In the genomic region with DNA sequence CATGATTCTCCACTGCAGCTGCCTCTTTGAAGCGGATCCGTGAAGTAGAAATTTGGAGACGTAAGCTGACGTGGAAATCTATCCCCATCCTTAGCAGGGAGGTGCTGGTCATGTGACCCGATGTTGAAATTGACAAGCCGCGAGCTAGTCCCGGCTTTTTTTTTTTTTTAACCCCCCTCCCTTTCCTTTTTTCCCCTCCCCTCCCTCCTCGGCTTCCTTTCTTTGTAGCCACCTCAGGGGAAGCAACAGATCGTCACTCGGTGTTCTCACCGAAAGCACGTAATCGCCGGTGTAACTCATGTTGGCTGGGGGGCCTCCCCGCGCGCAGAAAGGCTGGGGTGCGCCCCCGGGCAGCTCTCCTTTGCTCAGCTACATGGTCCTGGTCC, we compare ENCODE assay signal across 12 mouse cellular contexts. TPM values are rescaled to one million over a fixed set of nuclear protein-coding genes. Genes with fewer than 3 reads are reported as not detected.
A peak's percentile ranks its signal among the peaks of the same experiment; 100 is the strongest.
DNase-seq lines count a peak whose midpoint lies in the region; ATAC-seq and TF ChIP-seq lines count a peak whose summit lies in the region.
"Had no signal": no experiment of that assay in that cellular context is flagged by ENCODE, and none has a peak within 500 bp of the region (broad histone marks: within the 10 kb centered on the region; RNA-seq: fewer than 3 reads in every experiment).

A gene (minus strand): TSS at position 54 of the 386 bp plus-strand sequence.

- H3K36me3 ChIP-seq in heart, postnatal 0 days (replicated peaks; ENCODE audit: control insufficient read depth, insufficient read depth, low read length) = no peaks in the 10 kb centered on the region
- H3K36me3 ChIP-seq in ES-Bruce4 (ENCODE audit: control insufficient read depth, insufficient read depth, low read length, poor library complexity, severe bottlenecking) = no peaks in the 10 kb centered on the region
- no peaks in the 10 kb centered on the region for H3K36me3 ChIP-seq in limb, embryonic 15.5 days
- H3K36me3 ChIP-seq: midbrain, embryonic 12.5 days had no signal

- intact Hi-C loops in left cerebral cortex, postnatal 25 days (cut with DNase I) = no loop called here

- TF ChIP-seq EP300 in heart, postnatal 0 days (IDR thresholded peaks at IDR 0.05; ENCODE audit: low read depth) = no peak
- TF ChIP-seq EP300 in ES-Bruce4 (IDR thresholded peaks at IDR 0.05; ENCODE audit: insufficient read depth, low read depth, low read length) = no peak

- no peak for TF ChIP-seq CTCF in heart, postnatal 0 days (IDR thresholded peaks at IDR 0.05; ENCODE audit: low read depth)
- TF ChIP-seq CTCF in ES-Bruce4 (IDR thresholded peaks at IDR 0.05; ENCODE audit: low read depth, low read length) = no peak

- peak within 1 kb of the TSS; percentile 12 for H3K4me3 ChIP-seq in heart, postnatal 0 days (ENCODE audit: low read depth, low read length)
- peak within 1 kb of the TSS; percentile 6 for H3K4me3 ChIP-seq in ES-Bruce4 (ENCODE audit: low read depth, low read length)
- peak within 1 kb of the TSS; percentile 64 for H3K4me3 ChIP-seq in limb, embryonic 15.5 days
- H3K4me3 ChIP-seq: midbrain, embryonic 12.5 days had no signal

- no peak within 1 kb of the TSS for H3K9ac ChIP-seq in heart, postnatal 0 days (replicated peaks; ENCODE audit: low read depth, low read length)
- H3K9ac ChIP-seq in ES-Bruce4 (ENCODE audit: low read depth, poor library complexity, severe bottlenecking) = peak within 1 kb of the TSS; percentile 39; the same call in 1 of the 2 replicates
- H3K9ac ChIP-seq in limb, embryonic 15.5 days = peak within 1 kb of the TSS; percentile 89
- H3K9ac ChIP-seq: midbrain, embryonic 12.5 days had no signal

- no peaks in the 10 kb centered on the region for H3K4me1 ChIP-seq in heart, postnatal 0 days (ENCODE audit: control insufficient read depth, insufficient read depth)
- H3K4me1 ChIP-seq in ES-Bruce4 (ENCODE audit: control insufficient read depth, insufficient read depth, low read length) = no peaks in the 10 kb centered on the region
- peaks cover 35% of the 10 kb centered on the region for H3K4me1 ChIP-seq in limb, embryonic 15.5 days

- peaks cover 99% of the 10 kb centered on the region for H3K27me3 ChIP-seq in heart, postnatal 0 days (ENCODE audit: control insufficient read depth, insufficient read depth, low read length)
- H3K27me3 ChIP-seq in ES-Bruce4 (ENCODE audit: control insufficient read depth, insufficient read depth, low read length, poor library complexity, severe bottlenecking) = peaks cover 64% of the 10 kb centered on the region
- H3K27me3 ChIP-seq in limb, embryonic 15.5 days = peaks cover 20% of the 10 kb centered on the region; the same call in 1 of the 2 replicates

- DNase-seq in heart, postnatal 0 days (ENCODE audit: low spot score) = no peak
- no peak for DNase-seq in heart, adult 11 months
- no peak for DNase-seq in left cerebral cortex, postnatal 25 days (ENCODE audit: low spot score in 2 of 2)
- DNase-seq in embryo, embryonic 11 days = no peak
- DNase-seq: right cerebral cortex, adult 18-20 months; thymus, postnatal 36 days had no signal

- no peak for ATAC-seq in heart, postnatal 0 days (ENCODE audit: insufficient read depth, low read depth)
- ATAC-seq in inflammation-experienced regulatory T-cells, adult 6 months = peak; percentile 30
- peak; percentile 70 for ATAC-seq in limb, embryonic 15.5 days (ENCODE audit: insufficient number of reproducible peaks, low FRiP score, low TSS enrichment, low read depth)
- ATAC-seq in frontal cortex, adult (ENCODE audit: low TSS enrichment) = no peak

- no peaks in the 10 kb centered on the region for H3K9me3 ChIP-seq in heart, postnatal 0 days (replicated peaks; ENCODE audit: control insufficient read depth, low read length)
- no peaks in the 10 kb centered on the region for H3K9me3 ChIP-seq in ES-Bruce4 (replicated peaks; ENCODE audit: control insufficient read depth, insufficient read depth, low read length, poor library complexity, severe bottlenecking)
- H3K9me3 ChIP-seq in limb, embryonic 15.5 days = no peaks in the 10 kb centered on the region
- H3K9me3 ChIP-seq: midbrain, embryonic 12.5 days had no signal

- H3K27ac ChIP-seq in heart, postnatal 0 days (ENCODE audit: low read depth) = no peak within 1 kb of the TSS
- no peak within 1 kb of the TSS for H3K27ac ChIP-seq in ES-Bruce4 (ENCODE audit: insufficient read depth, low read length)
- H3K27ac ChIP-seq in limb, embryonic 15.5 days = peak within 1 kb of the TSS; percentile 96
- H3K27ac ChIP-seq: midbrain, embryonic 12.5 days had no signal

- WGBS in heart, postnatal 0 days = 4% methylated on average over 20 of the region's 20 CpGs
- WGBS in limb, embryonic 15.5 days = under 1% methylated on average over 20 of the region's 20 CpGs

- H3K4me2 ChIP-seq in heart, postnatal 0 days (ENCODE audit: low read depth, low read length) = peak within 1 kb of the TSS; percentile 17; the same call in 1 of the 2 replicates
- peak within 1 kb of the TSS; percentile 60 for H3K4me2 ChIP-seq in limb, embryonic 15.5 days
- H3K4me2 ChIP-seq: midbrain, embryonic 12.5 days had no signal

- TF ChIP-seq POLR2A in ES-Bruce4 (IDR thresholded peaks at IDR 0.05; ENCODE audit: insufficient read depth, low read length) = no peak

RNA-seq across cellular contexts. Expression of the gene that starts here (rescaled TPM):
- 0.11 TPM in 1 of 2 replicates, not detected in the other for total RNA-seq in heart, postnatal 0 days (2014; rRNA removed; ENCODE audit: low replicate concordance)
- polyA plus RNA-seq in heart, postnatal 0 days (2015; fragmentation: Nextera tagmentation; extraction: Ambion mirVana) = not detected in 2 replicates
- polyA plus RNA-seq in ES-Bruce4 (2011; ENCODE audit: insufficient read depth, insufficient read length, low read depth, missing spikeins) = not detected in 2 replicates
- not detected for polyA plus RNA-seq in inflammation-experienced regulatory T-cells, adult 6 months (2017; shearing (Covaris generic))
- 23.3 and 33.4 TPM in 2 replicates for polyA plus RNA-seq in limb, embryonic 15.5 days (2015; fragmentation: Nextera tagmentation; extraction: Ambion mirVana)
- total RNA-seq in left cerebral cortex, postnatal 25 days (2021) = not detected
- total RNA-seq: left cerebral cortex, adult 8-10 months had no signal
- polyA plus RNA-seq: midbrain, embryonic 12.5 days had no signal

Comparison
In these comparisons a context has a peak if more than half of its experiments do, and no peak if none do; other contexts are left out.
1. RNA of the gene that starts here (polyA plus RNA-seq): 23.3 to 33.4 TPM in limb, embryonic 15.5 days; not detected in ES-Bruce4, not detected in heart, postnatal 0 days and not detected in inflammation-experienced regulatory T-cells, adult 6 months; every median in the first group is over 10 times any median in the second.
2. Peak in ATAC-seq in inflammation-experienced regulatory T-cells, adult 6 months; RNA of the gene not detected or under 1 TPM.
3. H3K4me3 ChIP-seq: peak in every context shown above with its lines; median percentile 64 in limb, embryonic 15.5 days; 12 in heart, postnatal 0 days; 6 in ES-Bruce4.